Mouse (Mus musculus) v-Abl transformed pro-B cells (cell line): ENCODE data around the gene Krtap4-2.
"Not testable (repeated sequence)": the region's sequence is repeated elsewhere in the genome, so short reads cannot be mapped to it uniquely, and the experiment has no call there.

ENCODE experiments used
- in situ Hi-C, 2 experiments: fragments of 400-800 bp; cut with MboI; formaldehyde crosslinking; loops; one replicate each; pipeline ENCODE4 v1.15.1; 2025; ENCODE audit not compliant: unreplicated experiment in 2 of 2

Gene Krtap4-2

DNA sequence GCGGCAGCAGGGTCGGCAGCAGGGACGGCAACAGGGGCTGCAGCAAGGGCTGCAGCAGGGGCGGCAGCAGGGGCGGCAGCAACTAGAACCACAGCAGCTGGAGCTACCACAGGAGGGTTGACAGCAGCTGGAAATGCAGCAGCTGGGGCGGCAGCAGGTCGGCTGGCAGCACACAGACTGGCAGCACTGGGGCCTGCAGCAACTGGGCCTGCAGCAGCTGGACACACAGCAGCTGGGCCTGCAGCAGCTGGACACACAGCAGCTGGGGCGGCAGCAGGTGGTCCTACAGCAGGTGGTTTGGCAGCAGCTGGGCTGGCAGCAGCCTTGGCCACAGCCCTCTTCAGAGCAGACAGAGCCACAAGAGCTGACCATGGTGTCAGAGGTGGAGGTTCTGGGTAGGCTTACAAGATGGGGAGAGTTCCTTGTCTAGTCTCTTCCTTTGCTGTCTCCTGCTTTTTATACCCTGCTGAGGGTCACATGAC is at the start of gene Krtap4-2:
Krtap4-2 (minus strand) TSS at position 432 of the 482 bp plus-strand sequence.
- in situ Hi-C loops: no loop called here

DNA sequence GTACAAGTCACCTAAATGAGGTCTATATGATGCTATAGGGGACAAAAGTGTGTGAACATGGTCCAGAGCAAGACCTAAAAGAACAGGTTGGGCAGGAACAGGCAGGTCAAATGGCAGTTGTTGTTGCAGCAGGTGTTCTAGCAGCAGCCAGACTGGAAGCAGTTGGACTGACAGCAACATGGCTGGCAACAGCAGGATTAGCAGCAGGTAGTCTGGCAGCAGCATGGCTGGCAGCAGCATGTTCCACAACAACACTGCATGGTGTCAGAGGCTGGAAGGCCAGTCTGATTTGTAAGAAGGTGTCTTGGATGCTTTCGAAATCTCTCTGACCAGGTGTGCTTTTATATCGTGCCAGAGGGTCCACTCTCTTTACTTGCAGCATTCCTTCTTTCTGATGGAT is 48.6 kb upstream of the Krtap4-2 start:
- in situ Hi-C loops: no loop called here

DNA sequence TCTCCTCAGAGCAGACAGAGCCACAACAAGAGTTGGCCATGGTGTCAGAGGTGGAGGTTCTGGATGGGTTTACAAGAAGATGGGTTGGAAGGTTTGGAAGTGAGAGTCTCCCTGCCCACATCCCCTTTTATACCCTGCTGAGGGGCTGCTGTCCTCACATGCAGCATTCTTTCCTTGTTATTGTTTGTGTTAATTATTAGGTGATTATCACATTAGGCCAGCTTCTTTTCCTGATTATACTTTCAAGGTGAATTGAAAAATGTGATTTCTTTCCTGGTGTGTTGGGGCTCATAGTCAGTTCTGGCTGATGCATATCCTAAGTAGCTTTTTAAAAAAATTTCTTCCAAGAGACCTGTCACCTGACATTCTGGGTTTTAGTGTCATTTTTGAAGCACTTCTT is 31.0 kb upstream of the Krtap4-2 start, which contains the start of gene Krtap4-6:
Krtap4-6 (minus strand) TSS at position 101 of the 400 bp plus-strand sequence.
- in situ Hi-C loops: no loop called here

GRCm38 (mm10) chr11:99662802-99663201 is 27.9 kb upstream of the Krtap4-2 start:
- in situ Hi-C loops: no loop called here

GRCm38 (mm10) chr11:99659256-99659655 is 24.4 kb upstream of the Krtap4-2 start:
- in situ Hi-C loops: no loop called here

GRCm38 (mm10) chr11:99658467-99659010 is 23.7 kb upstream of the Krtap4-2 start, which contains the start of gene Gm11563:
Gene Gm11563 (minus strand): TSS chr11:99658960.
- in situ Hi-C loops: not testable (repeated sequence)

DNA sequence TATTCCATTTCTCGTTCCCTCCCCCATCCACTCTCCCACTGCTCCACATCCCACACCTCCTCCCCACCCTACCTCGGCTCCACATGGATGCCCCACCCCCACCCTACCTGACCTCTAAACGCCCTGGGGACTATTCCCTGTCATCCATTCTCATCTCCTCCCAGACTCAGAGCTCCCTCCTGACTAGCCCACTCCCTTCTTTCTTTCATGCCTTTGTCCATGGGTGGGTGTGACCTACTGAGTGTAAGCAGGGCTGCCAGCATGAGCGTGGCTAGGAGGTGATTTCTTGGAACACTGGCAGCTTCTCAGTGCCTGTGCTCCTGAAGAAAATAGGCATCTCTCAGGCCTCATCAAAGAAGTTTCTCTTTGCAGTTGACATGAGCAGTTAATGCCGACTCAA is 22.2 kb upstream of the Krtap4-2 start:
- in situ Hi-C loops: no loop called here

DNA sequence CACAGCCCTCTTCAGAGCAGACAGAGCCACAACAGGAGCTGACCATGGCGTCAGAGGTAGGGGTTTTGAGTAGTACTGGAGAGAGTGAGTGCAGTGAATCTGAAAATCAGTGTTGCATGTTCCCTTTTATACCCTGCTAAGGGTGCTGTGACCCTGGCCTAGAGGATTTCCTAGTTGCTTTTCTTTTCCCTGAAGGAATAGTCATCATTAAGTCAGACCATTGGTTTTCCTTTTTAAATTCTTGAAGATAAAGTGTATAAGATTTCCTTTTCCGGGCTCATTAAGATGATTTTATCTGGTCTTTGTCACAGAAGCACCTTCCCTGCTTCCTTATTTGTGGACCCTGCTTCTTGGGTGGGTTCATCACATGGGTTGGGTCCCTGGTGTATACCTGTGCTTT is 15.3 kb upstream of the Krtap4-2 start, which contains the start of gene Gm11555:
Gm11555 (minus strand) TSS at position 101 of the 400 bp plus-strand sequence.
- in situ Hi-C loops: no loop called here

- in situ Hi-C loops: no loop called here
Observed at GRCm38 (mm10) chr11:99646444-99646843, 11.6 kb upstream of the Krtap4-2 start.

DNA sequence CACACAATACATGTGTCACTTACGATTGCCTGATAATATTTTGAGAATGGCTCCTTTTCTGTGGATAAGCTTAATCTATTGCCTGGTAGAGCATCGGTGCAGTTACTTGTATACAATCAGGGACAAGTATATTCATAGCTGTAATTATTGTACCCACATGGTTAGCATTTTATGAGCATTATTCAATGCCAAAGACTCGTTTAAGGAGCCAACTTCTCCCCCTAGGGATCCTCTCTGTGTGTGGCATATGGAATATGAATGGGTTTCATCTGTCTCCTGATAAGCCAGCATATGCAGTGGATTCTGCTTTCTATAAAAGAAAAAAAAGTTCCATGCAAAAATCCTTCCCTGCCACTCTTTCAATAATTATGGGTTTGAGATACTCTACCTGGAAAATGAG is 9.5 kb upstream of the Krtap4-2 start:
- in situ Hi-C loops: no loop called here

DNA sequence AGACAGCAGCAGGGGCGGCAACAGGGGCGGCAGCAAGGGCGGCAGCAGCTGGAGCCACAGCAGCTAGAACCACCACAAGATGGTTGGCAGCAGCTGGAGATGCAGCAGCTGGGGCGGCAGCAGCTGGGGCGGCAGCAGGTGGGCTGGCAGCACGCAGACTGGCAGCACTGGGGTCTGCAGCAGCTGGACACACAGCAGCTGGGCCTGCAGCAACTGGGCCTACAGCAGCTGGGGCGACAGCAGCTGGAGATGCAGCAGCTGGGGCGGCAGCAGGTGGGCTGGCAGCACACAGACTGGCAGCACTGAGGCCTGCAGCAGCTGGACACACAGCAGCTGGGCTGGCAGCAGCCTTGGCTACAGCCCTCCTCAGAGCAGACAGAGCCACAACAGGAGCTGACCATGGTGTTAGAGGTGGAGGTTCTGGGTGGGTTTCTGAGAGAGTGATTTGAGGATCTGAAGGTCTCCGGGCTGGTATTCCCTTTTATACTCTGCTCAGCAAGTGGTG is 8.8 kb upstream of the Krtap4-2 start, which contains the start of gene Krtap4-7:
Krtap4-7 (minus strand) TSS at position 455 of the 505 bp plus-strand sequence.
- in situ Hi-C loops: not testable (repeated sequence)

DNA sequence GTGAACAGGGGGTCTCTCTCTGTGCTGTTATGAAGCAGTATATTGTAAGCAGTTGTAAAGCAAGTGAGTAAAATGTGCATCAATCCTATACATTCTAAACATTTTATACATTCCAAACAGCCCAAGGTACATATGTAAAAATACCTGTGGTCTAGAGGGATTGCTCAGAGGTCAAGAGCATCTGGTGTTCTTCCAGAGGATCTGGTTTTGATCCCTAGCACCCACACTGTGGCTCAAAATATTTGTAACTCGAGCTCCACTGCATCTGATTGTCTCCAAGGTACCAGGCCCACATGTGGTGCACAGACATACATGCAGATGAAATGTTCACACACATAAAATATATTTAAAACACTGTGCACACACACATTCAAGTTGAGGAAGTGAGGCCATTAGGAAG is 6.0 kb upstream of the Krtap4-2 start:
- in situ Hi-C loops: no loop called here

DNA sequence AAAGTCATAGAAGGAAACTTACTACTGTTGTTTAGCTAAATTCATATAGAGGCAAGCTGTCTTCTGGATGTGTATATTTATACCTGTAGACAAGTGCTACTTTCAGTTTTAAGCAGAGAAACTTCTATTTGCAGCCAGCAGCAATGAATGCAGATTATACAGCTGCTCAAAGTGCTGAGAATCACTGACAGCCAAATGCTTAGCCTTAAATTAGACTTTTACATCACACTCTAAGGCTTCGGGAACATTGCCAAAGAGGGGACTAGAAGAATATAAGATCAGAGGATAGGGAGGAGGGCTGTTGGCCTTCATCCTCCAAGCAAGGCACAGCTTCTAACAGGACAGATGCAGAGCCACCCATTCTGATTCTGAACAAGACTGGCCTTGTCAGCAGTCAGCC is 2.2 kb upstream of the Krtap4-2 start:
- in situ Hi-C loops: no loop called here

- in situ Hi-C loops: no loop called here
Observed at GRCm38 (mm10) chr11:99633293-99633692, 1.6 kb downstream of the Krtap4-2 start.

DNA sequence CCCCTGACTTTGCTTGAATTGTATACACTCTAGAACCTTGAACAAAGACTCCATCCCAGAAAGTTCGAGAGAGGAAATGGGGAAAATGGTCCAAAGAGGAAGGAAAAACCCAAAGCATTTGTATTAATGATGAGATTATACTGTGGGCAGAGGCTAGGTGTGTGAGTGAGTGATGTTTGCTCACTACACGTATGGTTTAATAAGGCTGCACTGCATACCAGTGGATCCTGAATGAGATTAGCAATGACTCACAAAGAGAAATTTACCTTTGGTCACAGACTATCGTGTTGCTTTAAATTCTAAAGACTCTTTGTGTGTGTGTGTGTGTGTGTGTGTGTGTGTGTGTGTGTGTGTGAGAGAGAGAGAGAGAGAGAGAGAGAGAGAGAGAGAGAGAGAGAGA is 4.0 kb downstream of the Krtap4-2 start:
- in situ Hi-C loops: no loop called here

DNA sequence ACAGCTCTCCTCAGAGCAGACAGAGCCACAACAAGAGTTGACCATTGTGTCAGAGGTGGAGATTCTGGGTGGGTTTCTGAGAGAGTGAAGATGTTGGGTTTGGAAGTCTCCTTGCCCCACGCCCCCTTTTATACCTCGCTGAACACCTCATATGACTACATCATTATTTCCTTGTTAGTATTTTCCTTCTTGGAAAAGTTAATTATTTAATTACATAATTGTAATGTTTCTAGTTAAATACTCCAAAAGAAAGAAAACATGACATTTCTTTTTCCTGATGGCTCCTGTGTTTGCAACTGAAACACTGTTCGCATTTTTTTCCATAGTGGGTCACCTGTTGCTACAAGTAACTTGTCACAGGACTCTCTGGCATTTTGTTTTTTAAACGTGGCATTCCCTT is 6.7 kb downstream of the Krtap4-2 start, which contains the start of gene Krtap4-1:
Krtap4-1 (minus strand) TSS at position 101 of the 400 bp plus-strand sequence.
- in situ Hi-C loops: no loop called here

GRCm38 (mm10) chr11:99620335-99620734 is 14.5 kb downstream of the Krtap4-2 start, which contains the start of gene Gm11562:
Gene Gm11562 (minus strand): TSS chr11:99620435.
- in situ Hi-C loops: no loop called here

- in situ Hi-C loops: no loop called here
Observed at GRCm38 (mm10) chr11:99614796-99615363, 20.0 kb downstream of the Krtap4-2 start, which contains the start of gene Krtap2-4. Gene Krtap2-4 (minus strand): TSS chr11:99614846.

DNA sequence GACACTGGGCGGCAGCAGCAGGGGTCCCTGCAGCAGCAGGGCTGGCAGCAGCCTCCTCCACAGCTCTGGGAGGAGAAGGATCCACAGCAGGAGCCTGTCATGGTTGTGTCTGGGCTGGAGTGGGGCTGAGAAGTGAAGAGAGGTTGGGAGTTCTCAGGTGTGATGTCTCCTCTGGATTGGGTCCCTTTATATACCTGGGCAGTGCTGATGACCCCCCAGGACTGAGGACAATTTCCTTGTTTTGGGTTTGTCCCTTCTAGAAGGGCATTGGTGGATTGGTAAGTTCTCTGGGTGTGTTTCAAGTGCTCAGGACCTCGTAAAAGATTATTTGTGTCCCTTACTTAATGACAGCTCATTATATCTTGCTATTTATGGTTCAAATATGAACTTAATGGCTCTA is 24.8 kb downstream of the Krtap4-2 start, which contains the start of gene Gm11937:
Gm11937 (minus strand) TSS at position 101 of the 400 bp plus-strand sequence.
- in situ Hi-C loops: not testable (repeated sequence)

DNA sequence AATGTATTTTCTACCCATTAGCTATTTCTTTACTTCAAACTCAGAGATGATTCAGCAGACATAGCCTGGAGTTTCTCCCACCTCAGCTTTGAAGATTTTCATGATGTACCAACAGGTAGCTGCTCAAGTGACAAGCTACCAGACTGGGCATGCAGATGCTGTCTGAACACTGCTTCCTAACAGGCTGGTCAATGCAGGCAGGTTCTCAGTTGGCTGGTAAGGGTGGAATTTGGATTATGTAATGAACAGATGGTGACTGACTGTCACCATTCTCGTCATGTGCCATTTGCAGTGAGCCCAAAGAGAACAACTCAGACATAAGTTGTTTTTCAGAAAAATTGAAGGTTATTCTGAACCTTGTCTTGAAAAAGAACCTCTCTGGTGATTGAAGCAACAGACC is 25.8 kb downstream of the Krtap4-2 start:
- in situ Hi-C loops: no loop called here

DNA sequence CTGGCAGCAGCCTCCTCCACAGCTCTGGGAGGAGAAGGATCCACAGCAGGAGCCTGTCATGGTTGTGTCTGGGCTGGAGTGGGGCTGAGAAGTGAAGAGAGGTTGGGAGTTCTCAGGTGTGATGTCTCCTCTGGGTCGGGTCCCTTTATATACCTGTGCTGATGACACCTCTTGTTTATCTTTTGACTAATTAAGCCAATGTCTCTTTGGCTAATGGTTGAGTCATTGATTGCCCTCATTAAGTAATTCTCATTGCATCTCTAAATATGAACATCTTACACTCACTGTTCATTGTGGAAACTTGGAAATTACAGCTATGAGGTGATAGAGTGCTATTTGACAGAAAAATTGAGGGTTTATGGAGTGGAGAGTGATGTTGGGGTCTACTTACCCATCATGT is 31.7 kb downstream of the Krtap4-2 start, which contains the start of gene Gm11938:
Gm11938 (minus strand) TSS at position 101 of the 400 bp plus-strand sequence.
- in situ Hi-C loops: not testable (repeated sequence)
